Mouse (Mus musculus) hindbrain, embryonic 13.5 days (tissue): ENCODE measurements around the gene Abi3. TPM values are rescaled to one million over a fixed set of nuclear protein-coding genes. Genes with fewer than 3 reads are reported as not detected.
A peak's percentile ranks its signal among the peaks of the same experiment; 100 is the strongest.

ENCODE experiments used
- ATAC-seq: fragments of 200-750 bp; cut with Nextera tagmentation; 2 replicates; pipeline ENCODE4 v1.8.0; 2017; ENCODE audit warnings: moderate TSS enrichment; ENCODE audit not compliant: low FRiP score
- H3K27ac ChIP-seq: fragments of 300-500 bp; sonication (generic); 2 replicates; pipeline ENCODE4 v1.5.1; 2015; ENCODE audit warnings: inconsistent platforms, mild to moderate bottlenecking, moderate library complexity
- H3K27me3 ChIP-seq: fragments of 300-500 bp; sonication (generic); 2 replicates; pipeline ENCODE4 v1.6.1; 2015; ENCODE audit warnings: mild to moderate bottlenecking, inconsistent platforms
- H3K36me3 ChIP-seq: fragments of 300-500 bp; sonication (generic); 2 replicates; pipeline ENCODE4 v1.6.1; 2015; ENCODE audit warnings: mild to moderate bottlenecking, inconsistent platforms
- H3K4me1 ChIP-seq: fragments of 300-500 bp; sonication (generic); replicated peaks from 2 replicates; pipeline ENCODE4 v1.6.1; 2015; ENCODE audit warnings: inconsistent platforms
- H3K4me2 ChIP-seq: fragments of 300-500 bp; sonication (generic); 2 replicates; pipeline ENCODE4 v1.6.1; 2015; ENCODE audit warnings: inconsistent platforms, mild to moderate bottlenecking, moderate library complexity
- H3K4me3 ChIP-seq: fragments of 300-500 bp; sonication (generic); 2 replicates; pipeline ENCODE4 v1.5.1; 2015; ENCODE audit warnings: mild to moderate bottlenecking, inconsistent platforms
- H3K9ac ChIP-seq: fragments of 300-500 bp; sonication (generic); 2 replicates; pipeline ENCODE4 v1.6.1; 2015; ENCODE audit warnings: mild to moderate bottlenecking, inconsistent platforms
- H3K9me3 ChIP-seq: fragments of 300-500 bp; sonication (generic); 2 replicates; pipeline ENCODE4 v1.6.1; 2016; ENCODE audit warnings: inconsistent platforms
- WGBS: fragments of 180-500 bp; shearing (Covaris S2); methylation state at CpG from one replicate; pipeline ENCODE4 v1.1.7; 2015; 5-methylcytosine and 5-hydroxymethylcytosine counted together
- polyA plus RNA-seq: library from polyadenylated mRNA; unstranded; fragments of >200 nt; fragmentation: Nextera tagmentation; extraction: Ambion mirVana; gene quantifications from 2 replicates; pipeline ENCODE4 v1.2.1, GENCODE M21; 2015

Gene Abi3
- polyA plus RNA-seq, 1 experiment from 2014 or later, result 2.1 TPM

DNA sequence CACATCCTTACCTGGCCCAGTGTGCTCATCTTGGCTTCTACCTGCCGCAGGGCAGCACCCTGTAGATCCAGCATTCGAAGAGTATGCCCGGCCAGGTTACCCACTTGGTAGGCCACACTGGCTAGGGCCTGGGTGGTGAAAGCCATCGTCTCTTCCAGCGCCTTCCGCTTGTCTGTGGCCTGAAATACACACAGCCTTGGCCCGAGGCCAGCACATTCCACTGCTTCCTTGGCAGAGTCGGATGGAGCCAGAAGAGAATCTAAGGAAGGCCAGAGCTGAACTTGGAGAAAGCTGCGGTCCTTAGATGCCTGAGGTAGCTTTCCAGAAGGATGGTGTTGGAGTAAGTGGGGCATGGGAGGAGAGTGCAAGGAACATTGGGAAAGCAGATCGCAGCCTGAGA lies 5.2 kb downstream of the Abi3 start, which contains the start of gene Gngt2:
Gngt2 (plus strand) TSS at position 158 of the 400 bp plus-strand sequence.
- Histone ChIP-seq H3K27ac (no peak within 1 kb of the TSS), H3K27me3 (peaks cover 77% of the 10 kb centered on the region), H3K9ac (no peak within 1 kb of the TSS), H3K4me2 (no peak within 1 kb of the TSS), H3K4me3 (no peak within 1 kb of the TSS), H3K36me3 (no peaks in the 10 kb centered on the region), H3K9me3 (no peaks in the 10 kb centered on the region), H3K4me1 (peaks cover 32% of the 10 kb centered on the region)
- no peak for ATAC-seq
- WGBS, result 70% methylated on average over 10 of the region's 10 CpGs

DNA sequence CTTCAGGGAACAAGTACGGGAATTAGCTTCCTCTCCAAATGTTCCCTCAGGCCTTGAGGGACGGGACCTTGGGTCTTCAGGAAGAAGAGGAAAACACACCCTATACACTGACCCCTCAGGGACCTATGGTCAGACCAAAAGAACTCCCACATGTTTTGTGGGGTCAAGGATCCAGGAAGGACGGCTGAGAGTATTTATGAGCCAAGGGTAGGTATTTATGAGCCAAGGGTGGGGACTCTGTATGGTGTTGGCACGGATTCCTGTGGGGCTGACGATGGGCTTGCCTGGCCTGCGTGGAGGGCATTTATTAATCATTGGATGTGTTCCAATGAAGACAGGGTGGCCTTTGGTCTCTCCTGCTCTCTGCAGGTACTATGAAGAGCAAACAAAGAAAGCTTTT lies 5.8 kb downstream of the Abi3 start:
- Histone ChIP-seq H3K9me3 (no peaks in the 10 kb centered on the region), H3K27me3 (peaks cover 77% of the 10 kb centered on the region), H3K4me2 (no peak overlapping the region), H3K4me3 (no peak overlapping the region), H3K4me1 (peaks cover 30% of the 10 kb centered on the region), H3K27ac (no peak overlapping the region), H3K36me3 (no peaks in the 10 kb centered on the region), H3K9ac (no peak overlapping the region)
- 77% methylated on average over 6 of the region's 6 CpGs for WGBS
- ATAC-seq, result no peak

DNA sequence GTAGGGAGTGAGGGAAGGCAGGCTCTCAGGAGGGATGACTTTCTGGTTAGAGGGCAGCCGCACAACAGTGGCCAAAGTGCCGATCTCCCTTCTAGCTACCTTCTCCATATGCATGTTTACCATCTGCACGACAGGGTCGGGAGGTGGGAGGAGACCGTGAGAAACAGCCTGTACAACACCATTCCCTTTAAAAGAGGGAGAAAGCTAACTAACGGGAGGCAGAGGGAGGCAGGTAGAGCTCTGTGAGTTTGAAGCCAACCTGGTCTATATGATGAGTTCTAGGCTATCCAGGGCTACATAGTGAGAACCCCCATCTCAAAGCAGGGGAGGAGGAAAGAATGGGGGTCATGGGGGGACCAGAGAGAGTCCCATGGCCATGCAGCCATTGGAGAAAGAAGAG lies 6.4 kb downstream of the Abi3 start:
- H3K27me3 ChIP-seq, result peaks cover 77% of the 10 kb centered on the region
- H3K36me3 ChIP-seq, result no peaks in the 10 kb centered on the region
- WGBS, result 42% methylated on average over 6 of the region's 6 CpGs
- no peak overlapping the region for H3K9ac ChIP-seq
- no peak overlapping the region for H3K4me2 ChIP-seq
- no peak overlapping the region for H3K4me3 ChIP-seq
- no peaks in the 10 kb centered on the region for H3K9me3 ChIP-seq
- H3K27ac ChIP-seq, result no peak overlapping the region
- ATAC-seq, result no peak
- peaks cover 36% of the 10 kb centered on the region for H3K4me1 ChIP-seq

DNA sequence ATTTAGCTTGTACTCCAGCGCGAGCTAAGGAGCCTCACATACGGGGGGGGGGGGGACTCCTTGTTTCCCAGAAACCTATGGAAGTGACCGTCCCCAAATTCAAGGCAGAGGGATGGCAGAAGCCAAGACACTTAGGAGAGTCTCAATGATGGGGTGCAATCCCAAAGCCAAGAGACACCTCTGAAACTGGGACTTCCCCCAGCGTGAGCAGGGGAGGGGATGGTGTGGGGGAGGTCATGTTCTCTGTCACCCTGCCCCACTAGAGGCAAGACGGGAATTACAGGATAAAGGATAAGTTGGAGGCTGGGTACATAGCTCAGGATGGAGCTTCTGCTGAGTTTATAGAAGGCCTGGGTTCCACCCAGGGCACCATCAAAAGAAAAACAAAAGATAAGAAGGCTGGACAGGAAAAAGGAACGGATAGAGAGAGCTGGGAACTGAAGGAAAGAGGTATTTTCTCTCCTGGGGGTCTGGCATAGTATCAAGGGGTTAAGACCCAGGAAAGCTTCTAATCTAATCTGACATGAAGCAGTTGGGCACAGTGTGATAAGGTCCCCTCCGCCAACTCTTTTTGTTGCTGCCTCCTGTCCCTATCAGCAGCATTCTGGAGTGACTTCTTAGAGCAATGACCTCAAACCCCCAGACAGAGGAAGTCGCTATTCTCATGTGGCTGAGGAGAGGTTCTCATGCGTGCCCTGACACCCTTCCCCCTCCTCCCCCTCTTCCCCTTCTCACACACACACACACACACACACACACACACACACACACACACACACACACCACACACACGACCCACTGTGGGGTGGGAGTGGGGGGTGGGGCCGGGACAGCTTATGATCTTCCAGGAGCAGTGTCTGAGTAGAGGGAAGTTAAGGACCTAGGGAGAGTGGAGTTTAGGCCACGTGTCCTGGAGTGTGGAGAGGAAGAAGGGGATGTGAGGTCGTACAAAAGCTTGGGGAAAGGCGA lies 7.2 kb downstream of the Abi3 start:
- ATAC-seq, result no peak

DNA sequence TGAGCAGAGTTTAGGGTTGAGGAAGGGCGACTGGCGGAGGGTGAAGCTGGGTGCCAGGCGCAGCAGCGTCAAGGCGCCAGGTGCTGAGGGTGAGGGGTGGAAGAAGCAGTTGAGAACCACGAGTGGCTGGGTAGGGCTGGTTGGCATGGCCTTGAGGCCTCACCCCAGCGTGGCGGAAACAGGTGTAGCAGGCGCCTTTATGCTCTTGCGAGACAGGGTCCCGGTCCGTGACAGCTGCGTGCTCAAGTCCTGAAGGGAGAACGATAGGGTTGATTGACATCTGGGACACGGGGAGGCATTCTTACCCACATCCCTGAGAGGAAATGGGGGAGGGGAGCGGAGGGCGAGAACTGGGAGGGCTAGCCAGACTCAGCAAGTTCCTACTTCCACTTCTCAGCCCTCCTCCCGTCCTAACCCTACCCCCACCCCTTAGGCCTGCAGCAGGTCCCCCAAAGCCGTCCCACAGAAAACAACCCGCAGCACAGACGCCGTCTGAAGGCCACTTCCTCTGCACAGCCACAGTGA lies 8.1 kb downstream of the Abi3 start:
- Histone ChIP-seq H3K4me3 (no peak overlapping the region), H3K4me2 (0 out of 2 replicates have a peak overlapping the region, but pooled peaks have one; percentile 2), H3K4me1 (peaks cover 46% of the 10 kb centered on the region), H3K9me3 (no peaks in the 10 kb centered on the region), H3K27ac (no peak overlapping the region), H3K9ac (no peak overlapping the region), H3K27me3 (peaks cover 89% of the 10 kb centered on the region), H3K36me3 (no peaks in the 10 kb centered on the region)
- no peak for ATAC-seq
- WGBS, result 8% methylated on average over 22 of the region's 22 CpGs

More for the DNA sequence above, 7.2 kb downstream of the Abi3 start:
- Histone ChIP-seq H3K4me1 (peaks cover 44% of the 10 kb centered on the region), H3K4me3 (no peak overlapping the region), H3K36me3 (no peaks in the 10 kb centered on the region), H3K9me3 (no peaks in the 10 kb centered on the region), H3K4me2 (no peak overlapping the region), H3K27me3 (peaks cover 81% of the 10 kb centered on the region), H3K9ac (no peak overlapping the region), H3K27ac (no peak overlapping the region)
- WGBS, result 27% methylated on average over 15 of the region's 15 CpGs

DNA sequence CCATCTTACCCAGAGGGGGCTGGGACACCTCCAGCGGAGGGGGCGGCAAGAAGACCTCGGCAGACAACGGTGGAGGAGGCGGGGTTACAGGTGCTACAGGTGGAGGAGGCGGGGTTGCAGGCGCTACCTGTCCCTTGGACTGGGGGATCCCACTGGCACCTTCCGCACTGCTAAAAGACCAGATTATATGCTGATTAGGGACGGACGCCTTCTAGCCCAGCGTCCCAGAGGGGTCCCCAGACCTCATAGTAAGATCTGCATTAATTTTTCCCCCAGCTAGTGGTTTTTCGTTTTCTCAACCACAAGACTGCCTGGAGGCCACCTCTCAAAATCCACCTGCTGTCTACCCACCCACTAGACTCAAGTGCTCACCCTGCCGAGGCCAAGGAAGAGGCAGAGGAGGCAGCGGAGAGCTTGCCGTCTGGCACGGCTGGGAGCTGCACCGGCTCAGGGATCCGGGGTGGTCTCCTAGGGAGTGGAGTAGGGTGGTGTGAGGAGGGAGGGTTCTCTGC lies 8.6 kb downstream of the Abi3 start:
- Histone ChIP-seq H3K36me3 (no peaks in the 10 kb centered on the region), H3K27ac (no peak overlapping the region), H3K4me2 (0 out of 2 replicates have a peak overlapping the region, but pooled peaks have one; percentile 2), H3K9me3 (no peaks in the 10 kb centered on the region), H3K27me3 (peaks cover 94% of the 10 kb centered on the region), H3K4me1 (peaks cover 46% of the 10 kb centered on the region), H3K9ac (no peak overlapping the region), H3K4me3 (no peak overlapping the region)
- WGBS, result 8% methylated on average over 18 of the region's 18 CpGs
- no peak for ATAC-seq

DNA sequence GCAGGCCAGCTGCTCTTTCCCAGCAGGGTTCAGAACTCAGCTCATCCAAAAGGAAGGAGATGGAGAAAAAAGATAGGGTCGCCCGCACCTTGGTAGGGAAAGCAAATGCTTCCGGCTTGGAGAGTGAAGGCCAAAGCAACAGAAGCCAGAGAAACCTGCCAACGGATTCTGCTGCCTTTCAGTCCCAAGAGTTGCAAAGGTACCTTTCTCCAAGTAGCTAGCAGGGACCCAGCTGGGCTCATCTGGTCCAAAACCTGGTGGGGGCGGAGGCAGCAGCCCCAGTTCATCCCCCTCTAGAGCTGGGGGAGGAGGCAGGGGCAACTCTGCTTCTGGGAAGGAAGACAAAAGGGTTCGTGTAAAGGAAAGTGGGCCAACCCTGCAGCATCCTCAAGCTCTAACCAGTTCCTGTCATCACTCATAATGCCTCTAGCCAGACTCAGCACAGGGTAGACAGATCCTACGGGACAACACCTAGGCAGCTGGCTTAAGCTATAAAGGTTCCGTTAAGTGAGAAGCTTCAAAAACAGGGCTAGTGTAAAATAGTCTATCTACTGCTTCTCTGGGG lies 9.2 kb downstream of the Abi3 start:
- H3K4me1 ChIP-seq, result peaks cover 46% of the 10 kb centered on the region
- WGBS, result 21% methylated on average over 8 of the region's 8 CpGs
- H3K9ac ChIP-seq, result no peak overlapping the region
- no peak overlapping the region for H3K4me2 ChIP-seq
- no peaks in the 10 kb centered on the region for H3K9me3 ChIP-seq
- H3K27ac ChIP-seq, result no peak overlapping the region
- no peaks in the 10 kb centered on the region for H3K36me3 ChIP-seq
- H3K4me3 ChIP-seq, result no peak overlapping the region
- peaks cover 100% of the 10 kb centered on the region for H3K27me3 ChIP-seq
- no peak for ATAC-seq

DNA sequence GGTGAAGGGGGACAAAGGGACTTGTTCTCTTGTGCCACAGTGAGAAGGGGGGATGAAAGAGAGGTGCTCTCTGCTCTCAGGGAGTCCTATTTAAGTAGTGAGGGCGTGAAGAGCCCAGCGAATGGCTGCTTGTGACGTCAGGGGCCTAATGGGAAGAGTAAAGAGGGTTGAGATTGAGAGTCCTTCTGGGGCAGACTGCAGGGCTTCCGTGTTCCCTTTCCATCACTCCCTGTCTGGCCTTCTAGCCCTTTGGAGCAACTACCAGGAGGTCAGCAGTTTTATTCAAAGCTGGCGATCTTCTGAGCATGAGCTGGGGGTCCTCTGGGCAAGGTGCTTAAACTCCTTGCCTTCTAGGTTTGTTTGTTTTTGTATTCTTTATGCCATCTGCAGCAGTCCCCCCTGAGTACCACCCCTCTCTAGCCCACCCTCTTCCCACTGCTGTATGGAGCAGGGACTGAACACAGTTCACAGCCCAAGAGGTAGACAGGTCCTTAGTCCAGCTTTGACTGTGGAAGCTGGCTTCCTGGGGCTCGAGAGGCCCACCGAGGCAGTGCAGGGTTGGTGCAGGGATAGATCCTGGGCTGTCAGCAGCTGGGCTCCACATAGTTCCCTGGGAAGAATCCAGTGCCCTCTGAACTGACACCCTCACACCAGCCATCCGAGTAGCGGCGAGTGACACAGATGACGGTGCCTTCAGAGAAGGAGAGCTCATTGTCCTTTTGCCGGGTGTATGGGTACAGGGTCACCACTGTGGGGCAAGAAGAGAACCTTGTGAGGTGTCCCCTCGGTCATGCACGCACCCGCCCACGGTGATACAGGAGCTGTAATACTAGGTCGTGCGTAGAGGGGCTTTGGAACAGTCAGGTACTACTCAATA lies 9.9 kb downstream of the Abi3 start:
- no peak for ATAC-seq
- no peak overlapping the region for H3K9ac ChIP-seq
- H3K4me2 ChIP-seq, result no peak overlapping the region
- H3K4me1 ChIP-seq, result peaks cover 46% of the 10 kb centered on the region
- H3K9me3 ChIP-seq, result no peaks in the 10 kb centered on the region
- H3K4me3 ChIP-seq, result no peak overlapping the region
- no peak overlapping the region for H3K27ac ChIP-seq
- no peaks in the 10 kb centered on the region for H3K36me3 ChIP-seq
- 34% methylated on average over 18 of the region's 18 CpGs for WGBS
- H3K27me3 ChIP-seq, result peaks cover 99% of the 10 kb centered on the region

DNA sequence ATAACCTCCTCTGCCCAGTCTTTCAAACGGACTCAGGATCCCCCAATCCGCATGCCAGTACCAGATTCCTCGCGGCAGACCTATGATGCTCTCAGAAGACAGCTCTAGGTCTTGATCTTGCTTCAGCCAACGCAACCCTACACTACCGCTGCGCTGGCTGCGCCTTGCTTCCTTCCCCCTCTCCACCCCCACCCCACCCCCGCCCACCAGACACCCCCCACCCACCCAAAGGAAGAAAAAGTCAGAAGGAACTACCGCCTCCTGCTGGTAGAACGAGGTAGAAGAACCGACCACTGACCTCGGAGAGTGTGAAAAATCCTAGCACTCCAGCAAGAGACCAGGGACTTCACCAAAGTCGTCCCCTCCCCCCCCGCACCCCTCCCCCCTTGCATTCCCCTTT lies 10.6 kb downstream of the Abi3 start:
- 2% methylated on average over 14 of the region's 15 CpGs for WGBS

DNA sequence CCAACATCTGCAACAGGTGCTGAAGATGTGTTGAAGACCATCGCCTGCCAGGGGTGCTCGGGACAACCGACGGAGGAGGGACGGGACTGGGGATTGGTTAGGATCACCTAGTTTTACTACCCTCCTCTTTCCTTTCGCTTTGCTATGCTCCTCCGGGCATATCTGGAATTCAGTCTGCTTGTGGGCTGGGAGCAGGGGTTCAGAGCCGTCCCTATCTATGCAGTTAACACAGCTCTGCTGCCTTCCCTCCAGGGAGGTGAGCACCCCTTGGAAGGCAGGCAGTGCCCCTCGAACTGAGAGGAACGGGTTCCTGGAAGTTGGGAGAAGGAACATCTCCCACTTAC lies 11.0 kb downstream of the Abi3 start:
- peak overlapping the region; percentile 51; the same call in 1 of the 2 replicates for H3K9ac ChIP-seq
- peaks cover 99% of the 10 kb centered on the region for H3K27me3 ChIP-seq
- H3K9me3 ChIP-seq, result no peaks in the 10 kb centered on the region
- ATAC-seq, result no peak
- H3K4me3 ChIP-seq, result peak overlapping the region; percentile 33
- H3K4me1 ChIP-seq, result peaks cover 36% of the 10 kb centered on the region
- H3K27ac ChIP-seq, result no peak overlapping the region
- peak overlapping the region; percentile 50 for H3K4me2 ChIP-seq
- H3K36me3 ChIP-seq, result no peaks in the 10 kb centered on the region
- WGBS, result 7% methylated on average over 10 of the region's 10 CpGs

More for the DNA sequence above, 10.6 kb downstream of the Abi3 start:
- Histone ChIP-seq H3K27ac (no peak overlapping the region), H3K4me3 (peak overlapping the region; percentile 33; the same call in 1 of the 2 replicates), H3K27me3 (peaks cover 99% of the 10 kb centered on the region), H3K9me3 (no peaks in the 10 kb centered on the region), H3K4me1 (peaks cover 39% of the 10 kb centered on the region), H3K36me3 (no peaks in the 10 kb centered on the region), H3K4me2 (no peak overlapping the region), H3K9ac (no peak overlapping the region)
- no peak for ATAC-seq

DNA sequence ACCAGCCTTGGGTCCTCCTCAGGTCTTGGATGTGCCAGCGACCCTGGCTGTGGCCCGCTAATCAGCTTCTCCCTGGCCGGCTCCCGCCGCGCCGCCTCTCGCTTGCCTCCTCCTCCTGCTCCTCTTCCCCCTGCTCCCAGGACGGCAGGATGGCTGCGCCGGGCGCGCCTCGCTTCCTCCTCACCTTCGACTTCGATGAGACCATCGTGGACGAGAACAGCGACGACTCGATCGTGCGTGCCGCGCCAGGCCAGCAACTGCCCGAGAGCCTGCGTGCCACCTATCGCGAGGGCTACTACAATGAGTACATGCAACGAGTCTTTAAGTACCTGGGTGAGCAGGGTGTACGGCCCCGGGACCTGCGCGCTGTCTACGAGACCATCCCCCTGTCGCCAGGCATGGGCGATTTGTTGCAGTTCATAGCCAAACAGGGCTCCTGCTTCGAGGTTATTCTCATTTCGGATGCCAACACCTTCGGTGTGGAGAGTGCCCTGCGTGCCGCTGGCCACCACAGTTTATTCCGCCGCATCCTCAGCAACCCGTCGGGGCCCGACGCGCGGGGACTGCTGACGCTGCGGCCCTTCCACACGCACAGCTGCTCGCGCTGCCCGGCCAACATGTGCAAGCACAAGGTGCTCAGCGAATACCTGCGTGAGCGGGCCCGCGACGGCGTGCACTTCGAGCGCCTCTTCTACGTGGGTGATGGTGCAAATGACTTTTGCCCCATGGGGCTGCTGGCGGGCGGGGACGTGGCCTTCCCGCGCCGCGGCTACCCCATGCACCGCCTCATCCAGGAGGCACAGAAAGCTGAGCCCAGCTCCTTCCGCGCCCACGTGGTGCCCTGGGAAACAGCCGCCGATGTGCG lies 11.6 kb downstream of the Abi3 start:
- ATAC-seq, result no peak
- no peaks in the 10 kb centered on the region for H3K9me3 ChIP-seq
- H3K4me3 ChIP-seq, result peak overlapping the region; percentile 33
- H3K9ac ChIP-seq, result peak overlapping the region; percentile 51
- peak overlapping the region; percentile 50 for H3K4me2 ChIP-seq
- no peaks in the 10 kb centered on the region for H3K36me3 ChIP-seq
- H3K4me1 ChIP-seq, result peaks cover 36% of the 10 kb centered on the region
- WGBS, result 3% methylated on average over 79 of the region's 80 CpGs
- H3K27ac ChIP-seq, result no peak overlapping the region
- peaks cover 98% of the 10 kb centered on the region for H3K27me3 ChIP-seq
